Mouse (Mus musculus): ENCODE data around the gene Ptprm.

- TF ChIP-seq CTCF (IDR thresholded peaks at IDR 0.05; ENCODE audit: borderline replicate concordance, control insufficient read depth, extremely low read depth, insufficient read depth, low read length, poor library complexity) (no peak), POLR2A (IDR thresholded peaks at IDR 0.05; ENCODE audit: control insufficient read depth, extremely low read depth, insufficient read depth, low read length, poor library complexity) (no peak)
Measured at GRCm38 (mm10) chr17:67334310-67334709, 19.9 kb downstream of the Ptprm start.

All from thymus, adult 2 months (tissue).